Mouse (Mus musculus) neural tube, embryonic 11.5 days (tissue): Measurements from ENCODE around the gene Zcchc14. TPM values are rescaled to one million over a fixed set of nuclear protein-coding genes. Genes with fewer than 3 reads are reported as not detected.

Experiments
- ATAC-seq: fragments of 200-750 bp; cut with Nextera tagmentation; 2 replicates; pipeline ENCODE4 v1.8.0; 2017; ENCODE audit warnings: moderate number of reproducible peaks, mild to moderate bottlenecking, moderate TSS enrichment, moderate library complexity; ENCODE audit not compliant: insufficient read depth, low FRiP score, low TSS enrichment
- DNase-seq: peaks from one replicate; pipeline ENCODE4 v3.0.0-alpha.2; 2015; ENCODE audit warnings: low spot score
- H3K27ac ChIP-seq: fragments of 300-500 bp; sonication (generic); 2 replicates; pipeline ENCODE4 v1.5.1; 2014; ENCODE audit warnings: low read depth, mild to moderate bottlenecking, low read length
- H3K27me3 ChIP-seq: fragments of 300-500 bp; sonication (generic); 2 replicates; pipeline ENCODE4 v1.6.1; 2014; ENCODE audit warnings: mild to moderate bottlenecking, low read length, mixed read lengths; ENCODE audit not compliant: control insufficient read depth, insufficient read depth
- H3K36me3 ChIP-seq: fragments of 300-500 bp; sonication (generic); 2 replicates; pipeline ENCODE4 v1.6.1; 2014; ENCODE audit warnings: mild to moderate bottlenecking, low read length, moderate library complexity, mixed read lengths; ENCODE audit not compliant: control insufficient read depth, insufficient read depth
- H3K4me1 ChIP-seq: fragments of 300-500 bp; sonication (generic); 2 replicates; pipeline ENCODE4 v1.6.1; 2014; ENCODE audit warnings: low read length, mixed read lengths; ENCODE audit not compliant: control insufficient read depth, insufficient read depth
- H3K4me2 ChIP-seq: fragments of 300-500 bp; sonication (generic); 2 replicates; pipeline ENCODE4 v1.6.1; 2014; ENCODE audit warnings: low read depth, mild to moderate bottlenecking, moderate library complexity
- H3K4me3 ChIP-seq: fragments of 300-500 bp; sonication (generic); 2 replicates; pipeline ENCODE4 v1.5.1; 2014; ENCODE audit warnings: low read depth, low read length
- H3K9ac ChIP-seq: fragments of 300-500 bp; sonication (generic); 2 replicates; pipeline ENCODE4 v1.6.1; 2014; ENCODE audit warnings: mild to moderate bottlenecking, low read length
- H3K9me3 ChIP-seq: fragments of 300-500 bp; sonication (generic); 2 replicates; pipeline ENCODE4 v1.6.1; 2016; ENCODE audit warnings: low read length; ENCODE audit not compliant: control insufficient read depth
- WGBS: fragments of 180-500 bp; shearing (Covaris S2); extraction: QIAGEN DNeasy Blood & Tissue Kit; methylation state at CpG from one replicate; pipeline ENCODE4 v1.1.7; 2014; 5-methylcytosine and 5-hydroxymethylcytosine counted together
- polyA plus RNA-seq: library from polyadenylated mRNA; unstranded; fragments of >200 nt; fragmentation: Nextera tagmentation; extraction: Ambion mirVana; gene quantifications from 2 replicates; pipeline ENCODE4 v1.2.1, GENCODE M21; 2014

Gene Zcchc14
- polyA plus RNA-seq, 1 experiment from 2014 or later, result 23.3 TPM

DNA sequence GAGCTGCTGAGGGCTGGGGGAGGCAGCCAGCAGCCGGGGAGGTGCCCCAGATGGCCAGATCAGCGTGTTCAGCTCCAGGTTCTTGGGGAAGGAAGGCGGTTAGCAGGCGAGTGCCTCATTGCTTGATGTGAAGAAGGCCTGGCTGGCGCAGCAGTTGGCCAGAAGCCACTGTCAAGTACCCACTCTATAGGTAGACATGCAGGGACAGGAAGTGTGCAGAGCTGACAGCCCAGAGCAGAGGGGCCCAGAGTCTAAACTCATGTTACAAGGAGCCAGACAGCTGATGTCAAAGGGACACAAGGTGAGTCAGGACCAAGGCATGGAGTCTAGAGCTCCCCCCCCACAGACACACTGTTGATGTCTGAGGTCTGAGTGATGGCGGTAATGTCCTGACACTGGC, 102.6 kb downstream of the Zcchc14 start:
- Histone ChIP-seq H3K27ac (no peak overlapping the region), H3K4me1 (no peaks in the 10 kb centered on the region), H3K27me3 (no peaks in the 10 kb centered on the region), H3K4me3 (no peak overlapping the region), H3K4me2 (no peak overlapping the region), H3K9me3 (no peaks in the 10 kb centered on the region), H3K36me3 (peaks cover 5% of the 10 kb centered on the region; the same call in 1 of the 2 replicates), H3K9ac (no peak overlapping the region)
- DNase-seq (no peak), ATAC-seq (no peak)
- WGBS, result 88% methylated on average over 6 of the region's 6 CpGs

Other genes starting within 250 kb of the Zcchc14 start
- gene 1700018B08Rik, start 108.6 kb downstream of the Zcchc14 start, polyA plus RNA-seq, result not detected in 2 replicates
- 17.5 and 20.0 TPM in 2 replicates for gene Fbxo31, start 74.1 kb downstream of the Zcchc14 start, polyA plus RNA-seq
- 304 and 313 TPM in 2 replicates for gene Map1lc3b, start 62.5 kb downstream of the Zcchc14 start, polyA plus RNA-seq
- gene Jph3, start 76.7 kb upstream of the Zcchc14 start, polyA plus RNA-seq, result 16.9 and 18.1 TPM in 2 replicates
- 57.8 and 59.3 TPM in 2 replicates for gene Klhdc4, start 176.7 kb upstream of the Zcchc14 start, polyA plus RNA-seq